ENCODE assay signal across 14 mouse cellular contexts in genomic region chr17:73068321-73068992, GRCm38 (mm10). TPM values are rescaled to one million over a fixed set of nuclear protein-coding genes. Genes with fewer than 3 reads are reported as not detected.
A peak's percentile ranks its signal among the peaks of the same experiment; 100 is the strongest.
DNase-seq lines count a peak whose midpoint lies in the region; ATAC-seq lines count a peak whose summit lies in the region.
"Had no signal": no experiment of that assay in that cellular context is flagged by ENCODE, and none has a peak within 500 bp of the region (broad histone marks: within the 10 kb centered on the region; RNA-seq: fewer than 3 reads in every experiment).

No protein-coding gene starts in this region.

- no peaks in the 10 kb centered on the region for H3K36me3 ChIP-seq in kidney, embryonic 14.5 days (ENCODE audit: control insufficient read depth, insufficient read depth, low read length)
- no peaks in the 10 kb centered on the region for H3K36me3 ChIP-seq in heart, embryonic 12.5 days
- H3K36me3 ChIP-seq in liver, embryonic 16.5 days (ENCODE audit: control insufficient read depth, insufficient read depth), result no peaks in the 10 kb centered on the region
- no peaks in the 10 kb centered on the region for H3K36me3 ChIP-seq in midbrain, embryonic 13.5 days
- H3K36me3 ChIP-seq: embryonic facial prominence, embryonic 15.5 days had no signal

- peak overlapping the region; percentile 42; the same call in 1 of the 2 replicates for H3K27ac ChIP-seq in kidney, embryonic 14.5 days (ENCODE audit: low read depth, low read length)
- H3K27ac ChIP-seq in heart, embryonic 12.5 days (ENCODE audit: poor library complexity, severe bottlenecking), result peak overlapping the region; percentile 93
- no peak overlapping the region for H3K27ac ChIP-seq in liver, embryonic 16.5 days (ENCODE audit: low read length)
- H3K27ac ChIP-seq in midbrain, embryonic 13.5 days, result no peak overlapping the region
- H3K27ac ChIP-seq: embryonic facial prominence, embryonic 15.5 days; left cerebral cortex, adult 2 months had no signal

- peaks cover 23% of the 10 kb centered on the region; the same call in 1 of the 2 replicates for H3K4me1 ChIP-seq in kidney, embryonic 14.5 days (ENCODE audit: control insufficient read depth, insufficient read depth, low read length)
- H3K4me1 ChIP-seq in heart, embryonic 12.5 days (replicated peaks), result peaks cover 76% of the 10 kb centered on the region
- H3K4me1 ChIP-seq in liver, embryonic 16.5 days (ENCODE audit: control insufficient read depth, low read depth, low read length), result no peaks in the 10 kb centered on the region
- H3K4me1 ChIP-seq in midbrain, embryonic 13.5 days (replicated peaks), result peaks cover 6% of the 10 kb centered on the region; the same call in 1 of the 2 replicates

- WGBS in kidney, embryonic 14.5 days, result 83% methylated on average over 10 of the region's 10 CpGs
- WGBS in heart, embryonic 12.5 days, result 48% methylated on average over 10 of the region's 10 CpGs
- WGBS in liver, embryonic 16.5 days (ENCODE audit: insufficient replicate concordance), result 52% methylated on average over 10 of the region's 10 CpGs
- 86% methylated on average over 10 of the region's 10 CpGs for WGBS in midbrain, embryonic 13.5 days

- H3K9me3 ChIP-seq in kidney, embryonic 14.5 days (ENCODE audit: control insufficient read depth, low read length), result no peaks in the 10 kb centered on the region
- no peaks in the 10 kb centered on the region for H3K9me3 ChIP-seq in heart, embryonic 12.5 days (replicated peaks)
- H3K9me3 ChIP-seq in liver, embryonic 16.5 days (replicated peaks; ENCODE audit: control insufficient read depth, low read length), result no peaks in the 10 kb centered on the region
- no peaks in the 10 kb centered on the region for H3K9me3 ChIP-seq in midbrain, embryonic 13.5 days
- H3K9me3 ChIP-seq: embryonic facial prominence, embryonic 15.5 days had no signal

- no peak overlapping the region for H3K4me3 ChIP-seq in kidney, embryonic 14.5 days (ENCODE audit: low read length)
- no peak overlapping the region for H3K4me3 ChIP-seq in heart, embryonic 12.5 days
- no peak overlapping the region for H3K4me3 ChIP-seq in liver, embryonic 16.5 days (ENCODE audit: low read depth, low read length)
- no peak overlapping the region for H3K4me3 ChIP-seq in midbrain, embryonic 13.5 days (replicated peaks)
- H3K4me3 ChIP-seq: embryonic facial prominence, embryonic 15.5 days; left cerebral cortex, adult 2 months had no signal

- DNase-seq in kidney, adult 9 months, result no peak
- DNase-seq in 416B (ENCODE audit: low read depth), result peak; percentile 78
- no peak for DNase-seq in spleen, postnatal 36 days (ENCODE audit: low spot score in 2 of 2)
- no peak for DNase-seq in B cell, adult 2 months
- DNase-seq: cerebellum, postnatal 36 days; kidney, postnatal 4 days; lung, adult 18-20 months had no signal

- no peak overlapping the region for H3K4me2 ChIP-seq in kidney, embryonic 14.5 days (replicated peaks; ENCODE audit: low read depth, low read length)
- no peak overlapping the region for H3K4me2 ChIP-seq in heart, embryonic 12.5 days
- peak overlapping the region; percentile 44; the same call in 1 of the 2 replicates for H3K4me2 ChIP-seq in liver, embryonic 16.5 days (ENCODE audit: low read depth, low read length)
- no peak overlapping the region for H3K4me2 ChIP-seq in midbrain, embryonic 13.5 days (replicated peaks)
- H3K4me2 ChIP-seq: embryonic facial prominence, embryonic 15.5 days had no signal

- H3K9ac ChIP-seq in kidney, embryonic 14.5 days (ENCODE audit: low read depth, low read length), result no peak overlapping the region
- no peak overlapping the region for H3K9ac ChIP-seq in heart, embryonic 12.5 days
- H3K9ac ChIP-seq in liver, embryonic 16.5 days (ENCODE audit: low read depth, low read length), result no peak overlapping the region
- no peak overlapping the region for H3K9ac ChIP-seq in midbrain, embryonic 13.5 days (replicated peaks)
- H3K9ac ChIP-seq: embryonic facial prominence, embryonic 15.5 days had no signal

- no peak for ATAC-seq in kidney, embryonic 14.5 days (ENCODE audit: low FRiP score, low TSS enrichment)
- no peak for ATAC-seq in heart, embryonic 12.5 days (ENCODE audit: insufficient number of reproducible peaks, low FRiP score)
- no peak for ATAC-seq in liver, embryonic 16.5 days (ENCODE audit: low read depth)
- ATAC-seq in midbrain, embryonic 13.5 days, result no peak
- ATAC-seq: midbrain, embryonic 16.5 days had no signal

- no peaks in the 10 kb centered on the region for H3K27me3 ChIP-seq in kidney, embryonic 14.5 days (ENCODE audit: control insufficient read depth, insufficient read depth, low read length)
- no peaks in the 10 kb centered on the region for H3K27me3 ChIP-seq in heart, embryonic 12.5 days (replicated peaks)
- H3K27me3 ChIP-seq in liver, embryonic 16.5 days (ENCODE audit: control insufficient read depth, insufficient read depth, low read depth, low read length), result no peaks in the 10 kb centered on the region
- no peaks in the 10 kb centered on the region for H3K27me3 ChIP-seq in midbrain, embryonic 13.5 days
- H3K27me3 ChIP-seq: embryonic facial prominence, embryonic 15.5 days had no signal

RNA-seq across cellular contexts. Expression of gene Lclat1, which starts 39.3 kb away (rescaled TPM):
- polyA plus RNA-seq in kidney, embryonic 14.5 days (2014; fragmentation: Nextera tagmentation; extraction: Ambion mirVana), result 13.6 and 24.9 TPM in 2 replicates
- polyA plus RNA-seq in heart, embryonic 12.5 days (2016; fragmentation: Nextera tagmentation; extraction: Ambion mirVana), result 47.0 and 51.3 TPM in 2 replicates
- polyA plus RNA-seq in liver, embryonic 16.5 days (2015; fragmentation: Nextera tagmentation; extraction: Ambion mirVana), result 2.9 and 3.4 TPM in 2 replicates
- 7.1 and 7.9 TPM in 2 replicates for polyA plus RNA-seq in midbrain, embryonic 13.5 days (2015; fragmentation: Nextera tagmentation; extraction: Ambion mirVana)

Comparison
In these comparisons a context has a peak if more than half of its experiments do, and no peak if none do; other contexts are left out.
1. H3K27ac ChIP-seq: peak in kidney, embryonic 14.5 days (single experiment) and heart, embryonic 12.5 days (single experiment); none in liver, embryonic 16.5 days (single experiment) and midbrain, embryonic 13.5 days (single experiment).